Mouse (Mus musculus) MEL (cell line): ENCODE measurements at regions not wholly inside any gene's neighbourhood (a gene's known extent, or its start where the extent isn't known, plus 50 kb on each side); places are given as distances from the start of the nearest gene placed in this dataset.

Experiments used
- DNase-seq: peaks from one replicate; pipeline ENCODE4 v3.0.0; 2011; ENCODE audit warnings: low read depth, low spot score
- H3K27ac ChIP-seq: 2 replicates; pipeline ENCODE4 v1.5.1; 2012; ENCODE audit warnings: low read depth, mild to moderate bottlenecking, control low read depth, low read length, moderate library complexity; ENCODE audit not compliant: control insufficient read depth
- H3K27me3 ChIP-seq, 2 experiments: fragments of 150-350 bp in 1 of 2; sonication (generic) in 1 of 2; 2 replicates each; pipeline ENCODE4 v1.6.1; 2012; ENCODE audit warnings: low read length in 2 of 2, mild to moderate bottlenecking in 2 of 2, improper control_type of control experiment in 1 of 2, moderate library complexity in 1 of 2; ENCODE audit not compliant: insufficient read depth in 2 of 2, control insufficient read depth in 1 of 2
- H3K36me3 ChIP-seq, 2 experiments: 2 replicates each; pipeline ENCODE4 v1.6.1; 2012 to 2014; ENCODE audit warnings: low read length in 2 of 2, improper control_type of control experiment in 1 of 2, inconsistent platforms in 1 of 2, mild to moderate bottlenecking in 1 of 2; ENCODE audit not compliant: insufficient read depth in 2 of 2, control insufficient read depth in 1 of 2
- H3K4me1 ChIP-seq, 2 experiments: fragments of 150-350 bp in 1 of 2; sonication (generic) in 1 of 2; 2 replicates each; pipeline ENCODE4 v1.6.1; 2012; ENCODE audit warnings: low read length in 2 of 2, improper control_type of control experiment in 1 of 2, mild to moderate bottlenecking in 1 of 2; ENCODE audit not compliant: insufficient read depth in 2 of 2, control insufficient read depth in 1 of 2
- H3K4me3 ChIP-seq, 2 experiments: fragments of 150-350 bp in 1 of 2; sonication (generic) in 1 of 2; 2 replicates each; pipeline ENCODE4 v1.5.1; 2012; ENCODE audit warnings: low read depth in 2 of 2, low read length in 2 of 2, mild to moderate bottlenecking in 2 of 2, moderate library complexity in 2 of 2, control low read depth in 1 of 2, improper control_type of control experiment in 1 of 2; ENCODE audit not compliant: control insufficient read depth in 1 of 2, insufficient read depth in 1 of 2
- H3K79me2 ChIP-seq: 2 replicates; pipeline ENCODE4 v1.6.1; 2012; ENCODE audit warnings: mild to moderate bottlenecking, low read length, moderate library complexity; ENCODE audit not compliant: control insufficient read depth, poor library complexity, insufficient read depth
- H3K9ac ChIP-seq: 2 replicates; pipeline ENCODE4 v1.6.1; 2012; ENCODE audit warnings: low read depth, mild to moderate bottlenecking, control low read depth, low read length, moderate library complexity; ENCODE audit not compliant: control insufficient read depth, poor library complexity, severe bottlenecking
- H3K9me3 ChIP-seq: fragments of 150-350 bp; sonication (generic); replicated peaks from 2 replicates; pipeline ENCODE4 v1.6.1; 2012; ENCODE audit warnings: mild to moderate bottlenecking, low read length, improper control_type of control experiment, moderate library complexity; ENCODE audit not compliant: insufficient read depth
- BHLHE40 ChIP-seq: IDR thresholded peaks from 2 replicates; pipeline ENCODE4 v1.6.1; 2012; ENCODE audit warnings: low read depth, mild to moderate bottlenecking, inconsistent platforms, low read length, improper control_type of control experiment, borderline replicate concordance
- CHD1 ChIP-seq: IDR thresholded peaks from 2 replicates; pipeline ENCODE4 v1.6.1; 2012; ENCODE audit warnings: low read depth, mild to moderate bottlenecking, inconsistent platforms, low read length, improper control_type of control experiment
- E2F4 ChIP-seq: IDR thresholded peaks from 2 replicates; pipeline ENCODE4 v1.6.1; 2011; ENCODE audit warnings: low read depth, low read length, improper control_type of control experiment, borderline replicate concordance
- GABPA ChIP-seq: IDR thresholded peaks from 2 replicates; pipeline ENCODE4 v1.6.1; 2012; ENCODE audit warnings: low read depth, mild to moderate bottlenecking, inconsistent platforms, low read length, improper control_type of control experiment, moderate library complexity
- GATA1 ChIP-seq: IDR thresholded peaks from 2 replicates; pipeline ENCODE4 v1.6.1; 2011; ENCODE audit warnings: low read depth, low read length, improper control_type of control experiment
- JUND ChIP-seq: IDR thresholded peaks from 2 replicates; pipeline ENCODE4 v1.6.1; 2011; ENCODE audit warnings: low read depth, mild to moderate bottlenecking, improper control_type of control experiment, low read length
- MAFK ChIP-seq: IDR thresholded peaks from 2 replicates; pipeline ENCODE4 v1.6.1; 2011; ENCODE audit warnings: low read depth, mild to moderate bottlenecking, low read length, improper control_type of control experiment, borderline replicate concordance
- MAZ ChIP-seq: IDR thresholded peaks from 2 replicates; pipeline ENCODE4 v1.6.1; 2012; ENCODE audit warnings: low read depth, mild to moderate bottlenecking, inconsistent platforms, low read length, improper control_type of control experiment
- MEF2A ChIP-seq: IDR thresholded peaks from 2 replicates; pipeline ENCODE4 v1.6.1; 2014; ENCODE audit warnings: low read depth, mild to moderate bottlenecking, inconsistent platforms, low read length, improper control_type of control experiment; ENCODE audit not compliant: poor library complexity, insufficient replicate concordance, severe bottlenecking; ENCODE audit errors: extremely low read depth
- MYC ChIP-seq: IDR thresholded peaks from 2 replicates; pipeline ENCODE4 v1.6.1; 2011; ENCODE audit warnings: low read depth, mild to moderate bottlenecking, low read length, improper control_type of control experiment, moderate library complexity
- NELFE ChIP-seq: IDR thresholded peaks from 2 replicates; pipeline ENCODE4 v1.6.1; 2011; ENCODE audit warnings: low read depth, low read length, improper control_type of control experiment
- RCOR1 ChIP-seq: IDR thresholded peaks from 2 replicates; pipeline ENCODE4 v1.6.1; 2012; ENCODE audit warnings: low read depth, mild to moderate bottlenecking, inconsistent platforms, low read length, improper control_type of control experiment
- SIN3A ChIP-seq: IDR thresholded peaks from 2 replicates; pipeline ENCODE4 v1.6.1; 2012; ENCODE audit warnings: low read length, improper control_type of control experiment, inconsistent platforms
- TBP ChIP-seq: IDR thresholded peaks from 2 replicates; pipeline ENCODE4 v1.8.0; 2011; ENCODE audit warnings: low read depth, low read length, improper control_type of control experiment
- ZMIZ1 ChIP-seq: IDR thresholded peaks from 2 replicates; pipeline ENCODE4 v1.6.1; 2012; ENCODE audit warnings: low read depth, mild to moderate bottlenecking, inconsistent platforms, low read length, improper control_type of control experiment, moderate library complexity

GRCm38 (mm10) chr2:10990043-10990728 is 181.7 kb upstream of the Prkcq start:
- Histone ChIP-seq H3K9ac (no peak overlapping the region), H3K36me3 (no peaks in the 10 kb centered on the region), H3K9me3 (no peaks in the 10 kb centered on the region), H3K27me3 (peaks cover 0 to 2% of the 10 kb centered on the region in 2 experiments; a peak in 1 of 4 replicates), H3K27ac (no peak overlapping the region), H3K4me3 (no peak overlapping the region), H3K4me1 (no peaks in the 10 kb centered on the region), H3K79me2 (no peaks in the 10 kb centered on the region)
- TF ChIP-seq MYC, result no peak
- TF ChIP-seq MEF2A, result no peak
- no peak for DNase-seq

- Histone ChIP-seq H3K9me3 (no peaks in the 10 kb centered on the region), H3K27ac (no peak overlapping the region), H3K27me3 (no peaks in the 10 kb centered on the region), H3K79me2 (no peaks in the 10 kb centered on the region), H3K4me3 (no peak overlapping the region), H3K4me1 (no peaks in the 10 kb centered on the region), H3K36me3 (no peaks in the 10 kb centered on the region), H3K9ac (no peak overlapping the region)
- DNase-seq, result no peak
- no peak for TF ChIP-seq TBP
- TF ChIP-seq NELFE, result no peak
- TF ChIP-seq SIN3A, result no peak
- no peak for TF ChIP-seq CHD1
- no peak for TF ChIP-seq GABPA
- TF ChIP-seq E2F4, result no peak
- TF ChIP-seq GATA1, result no peak
- no peak for TF ChIP-seq JUND
- TF ChIP-seq BHLHE40, result no peak
- TF ChIP-seq, all 39 proteins: peak for 0
Observed at GRCm38 (mm10) chr2:10998798-10999197, 173.1 kb upstream of the Prkcq start.

DNA sequence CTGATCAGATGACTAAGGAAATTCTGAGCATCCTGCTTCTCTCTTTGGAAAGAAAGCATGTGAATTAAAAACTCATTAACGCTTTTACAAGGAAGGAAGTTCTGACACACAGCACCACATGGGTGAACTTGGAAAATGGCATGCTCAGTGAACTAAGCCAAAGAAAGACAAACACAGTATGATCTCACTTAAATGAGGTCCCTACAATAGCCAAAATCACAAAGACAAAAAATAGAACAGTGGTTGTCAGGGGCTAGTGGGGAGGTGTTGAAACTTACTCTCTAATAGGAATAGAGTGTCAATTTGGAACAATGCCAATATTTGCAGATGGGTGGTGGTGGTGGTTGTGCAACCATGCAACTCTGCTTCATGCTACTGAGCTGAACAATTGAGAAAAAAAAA is 172.7 kb upstream of the Prkcq start:
- H3K36me3 ChIP-seq, result no peaks in the 10 kb centered on the region
- H3K4me1 ChIP-seq, result no peaks in the 10 kb centered on the region
- no peaks in the 10 kb centered on the region for H3K9me3 ChIP-seq
- no peaks in the 10 kb centered on the region for H3K79me2 ChIP-seq
- TF ChIP-seq ZMIZ1 (no peak), RCOR1 (no peak), MAFK (no peak), MAZ (no peak)
- no peak overlapping the region for H3K9ac ChIP-seq
- H3K4me3 ChIP-seq, result no peak overlapping the region
- H3K27me3 ChIP-seq, result no peaks in the 10 kb centered on the region
- no peak overlapping the region for H3K27ac ChIP-seq
- DNase-seq, result no peak
